8 mouse cellular contexts compared by ENCODE assay signal in genomic region chr7:64391479-64391878, GRCm38 (mm10). TPM values are rescaled to one million over a fixed set of nuclear protein-coding genes. Genes with fewer than 3 reads are reported as not detected.
DNase-seq lines count a peak whose midpoint lies in the region; ATAC-seq and TF ChIP-seq lines count a peak whose summit lies in the region.

No protein-coding gene starts in this region.

- no peak for TF ChIP-seq POLR2A in ES-Bruce4 (IDR thresholded peaks at IDR 0.05; ENCODE audit: insufficient read depth, low read length)

- H3K27ac ChIP-seq in heart, embryonic 11.5 days (ENCODE audit: low read depth, low read length) = 0 out of 2 replicates have a peak overlapping the region, but pooled peaks have one; percentile 46
- no peak overlapping the region for H3K27ac ChIP-seq in ES-Bruce4 (ENCODE audit: insufficient read depth, low read length)
- H3K27ac ChIP-seq in embryonic facial prominence, embryonic 14.5 days (replicated peaks; ENCODE audit: low read depth, low read length) = peak overlapping the region; percentile 78; the same call in 1 of the 2 replicates
- H3K27ac ChIP-seq in kidney, embryonic 15.5 days = peak overlapping the region; percentile 89
- H3K27ac ChIP-seq in midbrain, embryonic 16.5 days (ENCODE audit: low read length) = peak overlapping the region; percentile 33

- no peaks in the 10 kb centered on the region for H3K27me3 ChIP-seq in heart, embryonic 11.5 days (ENCODE audit: control insufficient read depth, insufficient read depth, low read length)
- H3K27me3 ChIP-seq in ES-Bruce4 (ENCODE audit: control insufficient read depth, insufficient read depth, low read length, poor library complexity, severe bottlenecking) = no peaks in the 10 kb centered on the region
- H3K27me3 ChIP-seq in embryonic facial prominence, embryonic 14.5 days (replicated peaks; ENCODE audit: control insufficient read depth, insufficient read depth, low read length) = no peaks in the 10 kb centered on the region
- no peaks in the 10 kb centered on the region for H3K27me3 ChIP-seq in kidney, embryonic 15.5 days
- H3K27me3 ChIP-seq in midbrain, embryonic 16.5 days (ENCODE audit: control insufficient read depth, insufficient read depth, low read depth, low read length) = no peaks in the 10 kb centered on the region

- DNase-seq in heart, adult 8-10 months (ENCODE audit: low spot score) = no peak
- no peak for DNase-seq in embryonic facial prominence, embryonic 14.5 days (ENCODE audit: low spot score)
- DNase-seq in gastrocnemius, postnatal 4 days (ENCODE audit: low spot score in 2 of 2) = no peak
- no peak for DNase-seq in natural killer cell, adult 2 months (ENCODE audit: low spot score in 2 of 2)

- TF ChIP-seq EP300 in ES-Bruce4 (IDR thresholded peaks at IDR 0.05; ENCODE audit: insufficient read depth, low read depth, low read length) = no peak

- H3K9me3 ChIP-seq in heart, embryonic 11.5 days (replicated peaks; ENCODE audit: control insufficient read depth, low read length) = no peaks in the 10 kb centered on the region
- H3K9me3 ChIP-seq in ES-Bruce4 (replicated peaks; ENCODE audit: control insufficient read depth, insufficient read depth, low read length, poor library complexity, severe bottlenecking) = no peaks in the 10 kb centered on the region
- no peaks in the 10 kb centered on the region for H3K9me3 ChIP-seq in embryonic facial prominence, embryonic 14.5 days (ENCODE audit: control insufficient read depth, low read length)
- H3K9me3 ChIP-seq in kidney, embryonic 15.5 days (replicated peaks) = no peaks in the 10 kb centered on the region
- H3K9me3 ChIP-seq in midbrain, embryonic 16.5 days (replicated peaks; ENCODE audit: control insufficient read depth, low read length, poor library complexity, severe bottlenecking) = no peaks in the 10 kb centered on the region

- peaks cover 15% of the 10 kb centered on the region; the same call in 1 of the 2 replicates for H3K36me3 ChIP-seq in heart, embryonic 11.5 days (ENCODE audit: control insufficient read depth, insufficient read depth, low read length)
- peaks cover 33% of the 10 kb centered on the region for H3K36me3 ChIP-seq in ES-Bruce4 (ENCODE audit: control insufficient read depth, insufficient read depth, low read length, poor library complexity, severe bottlenecking)
- peaks cover 33% of the 10 kb centered on the region for H3K36me3 ChIP-seq in embryonic facial prominence, embryonic 14.5 days (ENCODE audit: control insufficient read depth, insufficient read depth, low read length)
- H3K36me3 ChIP-seq in kidney, embryonic 15.5 days = peaks cover 34% of the 10 kb centered on the region
- peaks cover 7% of the 10 kb centered on the region for H3K36me3 ChIP-seq in midbrain, embryonic 16.5 days (ENCODE audit: control insufficient read depth, insufficient read depth, low read length)

- TF ChIP-seq CTCF in ES-Bruce4 (IDR thresholded peaks at IDR 0.05; ENCODE audit: low read depth, low read length) = no peak

- no peak for ATAC-seq in heart, embryonic 11.5 days (replicated peaks; ENCODE audit: insufficient number of reproducible peaks, low FRiP score, low TSS enrichment)
- no peak for ATAC-seq in embryonic facial prominence, embryonic 14.5 days (ENCODE audit: low read depth)
- ATAC-seq in kidney, embryonic 15.5 days (replicated peaks; ENCODE audit: low FRiP score) = no peak
- no peak for ATAC-seq in midbrain, embryonic 16.5 days

- H3K4me2 ChIP-seq in heart, embryonic 11.5 days = peak overlapping the region; percentile 98
- H3K4me2 ChIP-seq in embryonic facial prominence, embryonic 14.5 days (ENCODE audit: low read depth, low read length) = peak overlapping the region; percentile 94
- H3K4me2 ChIP-seq in kidney, embryonic 15.5 days = peak overlapping the region; percentile 80
- H3K4me2 ChIP-seq in midbrain, embryonic 16.5 days (ENCODE audit: low read length) = peak overlapping the region; percentile 88

- peak overlapping the region; percentile 87 for H3K9ac ChIP-seq in heart, embryonic 11.5 days (ENCODE audit: low read depth, low read length)
- H3K9ac ChIP-seq in ES-Bruce4 (ENCODE audit: low read depth, poor library complexity, severe bottlenecking) = peak overlapping the region; percentile 59
- peak overlapping the region; percentile 81 for H3K9ac ChIP-seq in embryonic facial prominence, embryonic 14.5 days (ENCODE audit: low read depth, low read length)
- H3K9ac ChIP-seq in kidney, embryonic 15.5 days = peak overlapping the region; percentile 60
- H3K9ac ChIP-seq in midbrain, embryonic 16.5 days (ENCODE audit: low read depth, low read length) = peak overlapping the region; percentile 68

- H3K4me3 ChIP-seq in heart, embryonic 11.5 days (ENCODE audit: low read depth, low read length) = peak overlapping the region; percentile 85
- peak overlapping the region; percentile 84 for H3K4me3 ChIP-seq in ES-Bruce4 (ENCODE audit: low read depth, low read length)
- peak overlapping the region; percentile 82 for H3K4me3 ChIP-seq in embryonic facial prominence, embryonic 14.5 days (ENCODE audit: low read depth, low read length)
- H3K4me3 ChIP-seq in kidney, embryonic 15.5 days (replicated peaks) = peak overlapping the region; percentile 87
- peak overlapping the region; percentile 63 for H3K4me3 ChIP-seq in midbrain, embryonic 16.5 days (ENCODE audit: low read depth, low read length)

- WGBS in heart, embryonic 11.5 days (ENCODE audit: insufficient replicate concordance) = 5% methylated on average over 8 of the region's 8 CpGs
- 4% methylated on average over 8 of the region's 8 CpGs for WGBS in embryonic facial prominence, embryonic 14.5 days
- WGBS in kidney, embryonic 15.5 days = 3% methylated on average over 8 of the region's 8 CpGs
- 3% methylated on average over 8 of the region's 8 CpGs for WGBS in midbrain, embryonic 16.5 days

- peaks cover 4% of the 10 kb centered on the region for H3K4me1 ChIP-seq in heart, embryonic 11.5 days (ENCODE audit: control insufficient read depth, insufficient read depth, low read length)
- H3K4me1 ChIP-seq in ES-Bruce4 (ENCODE audit: control insufficient read depth, insufficient read depth, low read length) = no peaks in the 10 kb centered on the region
- 0 out of 2 replicates have a peak, but pooled peaks cover 4% of the 10 kb centered on the region for H3K4me1 ChIP-seq in embryonic facial prominence, embryonic 14.5 days (ENCODE audit: control insufficient read depth, insufficient read depth, low read length)
- peaks cover 13% of the 10 kb centered on the region for H3K4me1 ChIP-seq in kidney, embryonic 15.5 days
- peaks cover 13% of the 10 kb centered on the region for H3K4me1 ChIP-seq in midbrain, embryonic 16.5 days (ENCODE audit: control insufficient read depth, insufficient read depth, low read length)

RNA-seq across cellular contexts. Expression of gene Mphosph10, which starts 0.6 kb away (rescaled TPM):
- polyA plus RNA-seq in heart, embryonic 11.5 days (2014; fragmentation: Nextera tagmentation; extraction: Ambion mirVana) = 31.2 and 33.0 TPM in 2 replicates
- total RNA-seq in heart, adult 8-10 months (2022) = 10 to 100 TPM; 13.0 to 15.5 (median 15.1) TPM
- polyA plus RNA-seq in ES-Bruce4 (2011; ENCODE audit: insufficient read depth, insufficient read length, low read depth, missing spikeins) = 75.5 and 81.2 TPM in 2 replicates
- polyA plus RNA-seq in embryonic facial prominence, embryonic 14.5 days (2014; fragmentation: Nextera tagmentation; extraction: Ambion mirVana) = 35.4 and 36.1 TPM in 2 replicates
- 43.1 and 43.2 TPM in 2 replicates for polyA plus RNA-seq in kidney, embryonic 15.5 days (2015; fragmentation: Nextera tagmentation; extraction: Ambion mirVana)
- polyA plus RNA-seq in midbrain, embryonic 16.5 days (2015; fragmentation: Nextera tagmentation; extraction: Ambion mirVana) = 22.6 and 28.3 TPM in 2 replicates
- 10 to 100 TPM; 19.7 to 21.3 TPM for total RNA-seq in gastrocnemius, postnatal 4 days (2021)

RNA-seq across cellular contexts. Expression of gene Mcee, which starts 0.9 kb away (rescaled TPM):
- polyA plus RNA-seq in heart, embryonic 11.5 days (2014; fragmentation: Nextera tagmentation; extraction: Ambion mirVana) = 89.5 and 91.5 TPM in 2 replicates
- total RNA-seq in heart, adult 8-10 months (2022) = 100 to 1,000 TPM; 186 to 213 (median 202) TPM
- polyA plus RNA-seq in ES-Bruce4 (2011; ENCODE audit: insufficient read depth, insufficient read length, low read depth, missing spikeins) = 32.4 and 38.6 TPM in 2 replicates
- 62.3 and 74.1 TPM in 2 replicates for polyA plus RNA-seq in embryonic facial prominence, embryonic 14.5 days (2014; fragmentation: Nextera tagmentation; extraction: Ambion mirVana)
- polyA plus RNA-seq in kidney, embryonic 15.5 days (2015; fragmentation: Nextera tagmentation; extraction: Ambion mirVana) = 94.4 and 97.5 TPM in 2 replicates
- 36.7 and 43.8 TPM in 2 replicates for polyA plus RNA-seq in midbrain, embryonic 16.5 days (2015; fragmentation: Nextera tagmentation; extraction: Ambion mirVana)
- total RNA-seq in gastrocnemius, postnatal 4 days (2021) = 10 to 100 TPM; 49.3 to 51.1 TPM

RNA-seq across cellular contexts. Expression of gene Fan1, which starts 17.6 kb away (rescaled TPM):
- polyA plus RNA-seq in heart, embryonic 11.5 days (2014; fragmentation: Nextera tagmentation; extraction: Ambion mirVana) = 4.1 and 6.0 TPM in 2 replicates
- total RNA-seq in heart, adult 8-10 months (2022) = 10 to 100 TPM in 3 of 4 experiments, 1 to 10 TPM in 1; 9.9 to 12.5 (median 10.9) TPM
- 6.4 and 6.6 TPM in 2 replicates for polyA plus RNA-seq in ES-Bruce4 (2011; ENCODE audit: insufficient read depth, insufficient read length, low read depth, missing spikeins)
- 4.0 and 5.0 TPM in 2 replicates for polyA plus RNA-seq in embryonic facial prominence, embryonic 14.5 days (2014; fragmentation: Nextera tagmentation; extraction: Ambion mirVana)
- polyA plus RNA-seq in kidney, embryonic 15.5 days (2015; fragmentation: Nextera tagmentation; extraction: Ambion mirVana) = 6.9 and 8.3 TPM in 2 replicates
- 5.1 and 7.1 TPM in 2 replicates for polyA plus RNA-seq in midbrain, embryonic 16.5 days (2015; fragmentation: Nextera tagmentation; extraction: Ambion mirVana)
- total RNA-seq in gastrocnemius, postnatal 4 days (2021) = 10 to 100 TPM in 1 of 2 experiments, 1 to 10 TPM in 1; 8.0 to 10.3 TPM
